Mouse (Mus musculus) adrenal gland, adult 2 months (tissue): ENCODE measurements at regions not wholly inside any gene's neighbourhood (a gene's known extent, or its start where the extent isn't known, plus 50 kb on each side); places are given as distances from the start of the nearest gene placed in this dataset.

Source experiments
- DNase-seq: peaks from one replicate; pipeline ENCODE4 v3.0.0; 2021

DNA sequence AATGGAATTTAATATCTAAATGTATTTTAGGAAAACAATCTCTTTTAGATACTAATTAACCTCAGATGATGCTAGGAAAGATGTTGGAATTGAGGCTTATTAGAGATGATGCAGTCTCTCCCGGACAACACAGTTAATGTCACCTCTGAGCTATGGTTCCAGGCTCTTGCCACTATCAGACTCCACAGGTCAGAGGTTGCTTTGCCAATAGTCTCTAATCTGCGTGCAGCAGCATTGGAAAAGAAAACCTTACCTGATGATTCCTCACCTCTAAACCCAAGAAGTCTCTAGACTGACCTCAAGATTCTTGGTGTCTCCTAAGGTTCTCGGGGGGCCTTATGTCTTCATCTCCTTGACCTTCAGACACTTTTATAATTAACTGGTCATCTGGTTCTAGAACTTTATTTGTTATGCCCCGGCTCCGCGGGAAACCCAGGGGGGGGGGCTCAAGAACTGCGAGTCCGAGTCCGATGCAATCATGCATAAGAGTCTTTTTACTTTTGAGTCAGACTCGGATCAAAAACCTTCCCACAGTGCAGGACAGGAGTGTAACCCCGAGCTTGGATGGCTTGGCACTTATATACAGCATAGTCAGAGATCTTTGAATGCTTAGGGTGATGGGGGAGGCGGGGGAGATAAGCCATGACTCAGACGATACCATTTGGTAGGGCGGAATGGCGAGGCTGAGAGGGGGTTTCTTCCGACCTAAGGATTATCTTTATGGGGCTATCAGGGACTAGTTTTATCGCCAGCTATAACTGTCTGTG is 626.9 kb downstream of the Zfp706 start:
- no peak for DNase-seq

DNA sequence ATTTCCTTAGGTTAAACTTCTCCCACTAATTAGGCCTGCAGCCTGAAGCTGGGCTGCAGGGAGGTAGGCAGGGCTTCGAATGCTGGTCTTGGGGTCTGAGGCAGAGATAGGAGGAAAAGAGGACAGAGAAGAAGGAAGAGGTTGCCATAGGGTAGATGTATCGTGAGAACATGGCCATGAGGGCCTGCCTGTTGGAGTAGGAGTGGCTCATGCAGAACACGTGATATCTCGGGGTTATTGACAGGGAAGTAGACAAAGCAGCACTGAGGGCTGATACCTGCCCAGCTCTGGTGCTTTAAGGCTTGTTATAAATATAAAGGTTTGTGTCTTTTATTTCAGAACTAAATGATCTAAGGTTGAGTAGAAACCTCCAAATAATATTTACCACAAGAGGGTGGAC is 628.9 kb downstream of the Zfp706 start:
- no peak for DNase-seq

GRCm38 (mm10) chr15:36376551-36376950 is 631.0 kb downstream of the Zfp706 start:
- no peak for DNase-seq

DNA sequence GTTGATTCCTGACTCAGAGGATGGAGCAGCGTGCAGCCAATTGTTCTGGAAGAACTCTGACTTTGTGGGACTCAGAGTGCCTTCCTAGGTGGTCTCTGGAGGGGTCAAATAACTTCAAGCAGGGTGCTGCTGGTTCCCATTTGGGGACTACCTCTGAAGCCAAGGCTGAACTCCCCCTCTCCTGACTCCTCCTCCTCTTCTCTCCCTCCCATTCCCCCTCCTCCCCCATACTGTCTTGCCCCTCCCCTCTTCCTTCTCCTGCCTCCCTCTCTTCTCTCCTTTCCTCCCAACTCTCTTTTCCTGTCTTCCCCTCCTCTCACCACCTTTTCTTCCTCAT is 632.1 kb downstream of the Zfp706 start:
- DNase-seq = no peak

GRCm38 (mm10) chr15:36374732-36375548 is 632.6 kb downstream of the Zfp706 start:
- peak; percentile 79 for DNase-seq

- peak; percentile 57 for DNase-seq
Observed at GRCm38 (mm10) chr15:36373900-36374611, 633.5 kb downstream of the Zfp706 start.

GRCm38 (mm10) chr15:36373481-36373880 is 634.1 kb downstream of the Zfp706 start:
- DNase-seq = peak; percentile 80

- peak; percentile 52 for DNase-seq
Observed at GRCm38 (mm10) chr15:36371382-36371781, 636.2 kb downstream of the Zfp706 start.

DNA sequence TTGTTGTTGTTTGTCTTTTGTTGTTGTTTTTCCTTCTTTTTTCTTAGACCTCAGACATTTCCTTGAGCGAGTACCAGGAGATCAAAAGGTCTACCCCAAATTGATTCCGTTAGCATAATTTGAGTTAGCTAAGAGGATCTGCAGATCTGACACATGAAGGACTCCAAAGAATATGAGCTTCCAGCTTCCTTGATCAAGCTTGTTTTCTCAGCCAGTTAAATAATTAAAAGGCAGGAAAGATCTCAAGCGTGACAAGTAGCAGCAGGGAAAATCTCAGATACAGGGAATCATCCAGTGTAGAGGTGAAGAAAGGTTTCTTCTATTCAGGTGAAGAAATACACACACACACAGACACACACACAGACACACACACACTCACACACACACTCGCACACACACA is 636.7 kb downstream of the Zfp706 start:
- no peak for DNase-seq

- no peak for DNase-seq
Observed at GRCm38 (mm10) chr15:36367296-36367695, 640.3 kb downstream of the Zfp706 start.

DNA sequence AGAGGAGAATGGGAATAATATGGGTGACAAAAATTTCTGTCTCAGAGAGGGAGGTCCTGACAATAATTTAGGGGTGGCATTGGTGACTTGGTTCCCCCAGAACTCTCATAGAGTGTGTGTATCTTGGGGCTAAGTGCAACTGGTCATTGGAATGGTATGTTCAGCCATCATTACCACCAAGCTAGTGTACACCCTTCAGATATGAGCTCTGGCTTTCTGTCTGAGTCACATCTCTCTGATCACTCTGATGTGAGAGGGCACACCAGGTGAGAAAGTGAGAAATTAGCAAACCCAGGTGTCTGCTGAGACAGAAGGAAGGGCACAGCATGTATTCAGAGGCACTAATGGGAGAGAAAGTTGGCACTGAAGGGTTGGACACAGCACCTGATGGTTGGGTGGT is 642.8 kb downstream of the Zfp706 start:
- no peak for DNase-seq

- DNase-seq = no peak
Observed at GRCm38 (mm10) chr15:36364062-36364461, 643.5 kb downstream of the Zfp706 start.

DNA sequence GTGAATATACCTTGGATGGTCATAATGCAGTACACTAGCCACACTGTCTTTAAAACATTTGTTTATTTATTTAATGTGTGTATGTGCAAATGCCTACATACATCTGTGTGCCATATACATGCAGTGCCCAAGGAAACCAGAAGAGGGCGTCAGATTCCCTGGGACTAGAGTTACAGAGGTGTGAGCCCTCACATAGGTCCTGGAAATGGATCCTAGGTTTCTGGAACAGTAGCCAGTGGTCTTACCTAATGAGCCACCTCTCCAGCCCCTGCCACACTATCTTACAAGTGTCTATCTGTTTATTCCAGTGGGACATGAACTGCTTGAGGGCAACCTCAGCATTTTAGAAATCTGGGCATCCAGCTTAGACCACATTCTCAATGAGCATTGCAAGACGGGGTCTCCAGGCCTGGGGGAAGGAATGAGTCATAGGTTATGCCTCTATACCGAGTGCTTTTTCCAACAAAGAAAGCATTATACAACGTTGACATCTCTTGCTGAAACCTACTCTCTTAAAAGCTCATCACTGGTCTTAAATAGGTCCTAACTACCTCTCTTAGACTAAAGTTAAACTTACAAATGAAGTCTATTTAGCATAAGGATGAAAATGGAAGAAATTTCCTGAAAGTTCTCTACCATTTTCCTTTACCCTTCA is 644.5 kb downstream of the Zfp706 start:
- no peak for DNase-seq

DNA sequence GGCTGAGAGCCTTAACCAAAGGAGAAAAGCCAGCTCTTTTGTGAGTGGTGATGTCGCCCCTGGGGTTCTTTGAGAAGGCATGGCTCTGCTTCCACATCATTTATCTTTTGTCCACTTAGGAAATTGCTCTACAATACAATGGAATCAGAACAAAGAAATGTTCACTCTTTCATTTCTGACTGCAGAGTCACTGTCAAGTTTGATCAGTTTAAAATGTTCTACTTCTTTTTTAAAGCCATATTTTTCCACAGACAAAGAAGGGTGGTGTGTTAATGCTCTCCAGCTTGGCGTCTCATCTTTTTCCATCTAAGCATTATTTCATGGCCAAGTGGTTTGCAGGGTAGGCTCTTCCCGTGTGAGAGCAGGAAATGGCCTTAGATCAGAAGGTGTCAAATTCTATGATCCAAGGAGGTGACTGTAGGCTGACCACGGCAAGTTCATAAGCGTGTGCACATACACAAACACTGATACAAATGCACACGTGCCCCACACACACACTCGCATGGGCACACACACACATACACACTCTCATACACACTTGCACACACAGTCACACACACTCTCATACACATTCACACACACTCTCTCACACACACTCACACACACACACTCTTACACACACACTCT is 645.9 kb downstream of the Zfp706 start:
- DNase-seq = no peak

DNA sequence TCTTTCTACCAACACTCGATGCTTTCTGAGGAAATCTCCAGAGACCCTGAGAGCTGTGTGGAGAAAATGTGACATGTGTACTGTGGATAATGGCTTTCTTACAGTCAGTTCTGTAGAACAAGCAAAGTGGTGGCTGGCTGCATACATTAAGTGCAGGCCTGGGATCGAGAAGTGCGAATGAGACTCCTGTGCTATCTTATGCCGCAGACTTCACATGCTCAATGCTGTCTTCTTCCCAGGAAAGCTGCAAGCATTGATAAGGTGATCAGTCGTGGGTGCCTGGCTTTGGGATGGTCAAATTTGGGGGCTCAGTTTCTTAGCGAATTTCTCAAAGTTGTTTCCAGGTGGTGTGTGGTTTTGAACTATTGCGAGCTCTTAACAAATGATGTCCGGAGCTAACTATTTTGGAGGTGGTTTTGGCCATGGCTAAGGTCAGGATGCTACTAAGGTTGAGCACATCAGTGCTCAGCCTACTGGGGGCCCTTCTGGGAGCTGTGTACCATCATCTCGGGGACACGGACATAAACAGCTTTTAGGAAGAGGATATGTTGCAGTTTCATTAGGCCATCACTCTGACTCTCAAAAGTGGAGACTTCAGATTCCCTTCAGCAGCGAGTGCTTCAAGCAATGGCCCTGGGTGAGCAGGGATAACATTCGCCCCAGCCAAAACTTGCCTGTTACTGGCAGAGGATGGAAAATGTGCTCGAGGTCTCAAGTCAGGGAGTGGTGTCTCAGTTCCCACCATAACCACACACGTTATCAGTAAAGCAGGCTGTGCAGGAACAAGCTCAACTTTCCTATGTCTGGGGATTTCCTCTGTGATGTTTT is 646.7 kb downstream of the Zfp706 start:
- DNase-seq = no peak

- no peak for DNase-seq
Observed at GRCm38 (mm10) chr15:36355851-36356250, 651.7 kb downstream of the Zfp706 start.

- no peak for DNase-seq
Observed at GRCm38 (mm10) chr15:36354545-36354944, 653.0 kb downstream of the Zfp706 start.

GRCm38 (mm10) chr15:36353793-36354192 is 653.8 kb downstream of the Zfp706 start:
- no peak for DNase-seq

DNA sequence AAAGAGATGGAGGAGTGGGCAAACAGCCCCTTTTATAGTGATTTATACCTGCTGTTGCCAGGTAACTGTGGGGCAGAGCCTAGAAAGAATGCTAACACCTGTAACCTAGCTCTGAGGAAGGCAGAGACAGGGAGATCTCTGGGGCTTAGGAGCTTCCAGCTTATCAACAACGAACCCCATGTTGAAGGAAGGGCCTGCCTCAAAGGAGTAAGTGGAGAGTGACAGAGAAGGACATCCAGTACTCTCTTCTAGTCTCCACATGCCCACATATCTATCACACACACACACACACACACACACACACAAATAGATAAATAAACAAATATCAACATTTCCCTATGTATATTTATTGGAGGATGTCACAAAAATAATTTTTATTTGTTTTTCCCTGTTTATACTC is 654.6 kb downstream of the Zfp706 start:
- no peak for DNase-seq

DNA sequence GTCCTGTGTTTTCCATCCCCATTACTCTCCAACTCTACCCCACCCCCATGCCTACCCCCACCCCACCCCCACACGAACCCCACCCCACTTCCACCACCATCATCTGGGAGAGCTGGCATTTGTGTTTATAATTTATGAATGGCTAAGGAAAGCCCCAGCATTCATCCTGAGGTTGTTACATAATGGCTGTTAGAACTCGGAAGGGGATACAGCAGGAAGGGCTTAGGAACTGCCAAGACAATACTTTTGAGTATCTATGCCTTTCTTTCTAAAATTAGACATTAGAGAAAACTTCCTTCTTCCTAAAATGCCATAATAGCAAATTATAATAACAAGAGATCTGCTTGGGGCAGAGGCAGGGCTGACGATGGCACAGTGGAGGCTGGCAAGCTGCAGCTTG is 655.9 kb downstream of the Zfp706 start:
- DNase-seq = no peak

DNA sequence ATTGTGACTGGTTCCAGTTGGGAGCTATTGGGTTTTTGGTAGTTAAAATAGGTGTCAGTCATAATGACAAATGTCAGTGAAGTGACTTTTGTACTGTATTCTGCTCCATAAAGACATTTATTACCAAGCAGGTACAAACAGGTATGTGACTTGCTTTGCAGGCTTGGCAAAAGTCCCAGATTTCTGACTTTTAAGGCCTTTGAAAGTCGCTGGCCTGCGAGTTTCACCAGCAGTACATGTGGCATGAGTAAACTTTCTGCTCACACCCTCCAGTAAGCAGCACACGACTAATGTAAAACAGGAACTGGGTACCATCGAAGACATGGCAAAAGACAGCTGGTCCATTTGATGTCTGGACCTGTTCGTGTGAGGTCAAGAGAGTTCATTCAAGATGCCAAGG is 659.2 kb downstream of the Zfp706 start:
- DNase-seq = no peak
